Mouse (Mus musculus): ENCODE data around the gene Cisd1.

GRCm38 (mm10) chr10:71347964-71348636 lies 3.3 kb upstream of the Cisd1 start:
- TF ChIP-seq EP300 (IDR thresholded peaks at IDR 0.05) (no peak), CTCF (IDR thresholded peaks at IDR 0.05) (peak; percentile 8; the same call in 1 of the 2 replicates)
